Mouse (Mus musculus): ENCODE measurements around the gene Gpc6. TPM values are rescaled to one million over a fixed set of nuclear protein-coding genes. Genes with fewer than 3 reads are reported as not detected.

Gpc6 gene
- polyA plus RNA-seq, 1 experiment from 2014 or later = 37.0 TPM

DNA sequence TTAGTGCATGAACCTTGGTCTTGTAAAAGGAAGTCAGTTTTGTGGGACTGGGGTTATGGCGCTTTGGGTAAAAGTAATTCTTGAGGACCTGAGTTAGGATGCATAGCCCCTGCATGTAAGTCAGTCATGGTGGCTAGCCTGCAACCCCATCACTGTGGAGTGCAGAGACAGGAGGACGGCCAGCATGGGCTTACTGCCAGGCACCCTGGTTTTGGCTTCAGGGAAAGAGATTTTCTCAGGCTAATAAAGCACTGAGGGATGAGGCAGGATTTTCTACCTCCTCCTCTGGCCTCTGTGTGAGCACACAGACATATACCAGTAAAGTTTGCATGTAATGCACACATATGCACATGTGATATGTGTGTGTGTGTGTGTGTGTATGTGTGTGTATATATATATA, 883.2 kb downstream of the Gpc6 start:
- Histone ChIP-seq H3K27me3 (no peaks in the 10 kb centered on the region), H3K9me3 (no peaks in the 10 kb centered on the region), H3K4me2 (replicated peaks) (no peak overlapping the region), H3K27ac (replicated peaks) (no peak overlapping the region), H3K9ac (replicated peaks) (no peak overlapping the region), H3K4me3 (no peak overlapping the region), H3K4me1 (peaks cover 12% of the 10 kb centered on the region; the same call in 1 of the 2 replicates), H3K36me3 (no peaks in the 10 kb centered on the region)
- no peak for ATAC-seq (ENCODE audit: low FRiP score, low read depth)
- WGBS = 98% methylated on average over 2 of the region's 2 CpGs

- no peak for ATAC-seq (ENCODE audit: low FRiP score, low read depth)
- 76% methylated on average over 15 of the region's 15 CpGs for WGBS
- no peak overlapping the region for H3K4me3 ChIP-seq
Measured at GRCm38 (mm10) chr14:117810321-117811270, 885.5 kb downstream of the Gpc6 start.

DNA sequence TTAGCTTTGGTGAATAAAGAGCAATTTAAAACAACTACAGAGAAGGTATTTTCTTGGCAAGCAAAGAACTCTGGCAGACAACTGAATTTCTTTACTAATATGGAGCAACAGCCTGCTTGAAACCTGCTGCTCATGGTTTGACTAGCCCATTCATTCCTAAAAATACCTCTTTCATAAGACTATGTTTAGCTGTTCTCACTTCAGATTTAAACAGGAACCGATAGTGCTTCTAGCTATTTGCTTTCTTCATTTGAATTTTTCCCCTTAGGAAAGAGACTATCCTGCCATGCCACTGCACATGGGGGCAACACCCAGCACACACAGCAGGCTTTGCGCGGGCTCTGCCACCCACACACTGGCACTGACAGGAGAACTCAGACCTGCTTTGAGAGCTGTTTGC, 888.4 kb downstream of the Gpc6 start:
- no peak overlapping the region for H3K4me3 ChIP-seq
- H3K27ac ChIP-seq (replicated peaks) = no peak overlapping the region
- H3K36me3 ChIP-seq = no peaks in the 10 kb centered on the region
- H3K9ac ChIP-seq (replicated peaks) = no peak overlapping the region
- H3K4me1 ChIP-seq = peaks cover 15% of the 10 kb centered on the region
- ATAC-seq (ENCODE audit: low FRiP score, low read depth) = no peak
- no peaks in the 10 kb centered on the region for H3K9me3 ChIP-seq
- 86% methylated on average over 3 of the region's 3 CpGs for WGBS
- no peak overlapping the region for H3K4me2 ChIP-seq (replicated peaks)
- H3K27me3 ChIP-seq = no peaks in the 10 kb centered on the region

More at GRCm38 (mm10) chr14:117810321-117811270, 885.5 kb downstream of the Gpc6 start:
- no peaks in the 10 kb centered on the region for H3K9me3 ChIP-seq
- H3K4me2 ChIP-seq (replicated peaks) = no peak overlapping the region
- H3K27me3 ChIP-seq = no peaks in the 10 kb centered on the region
- no peaks in the 10 kb centered on the region for H3K36me3 ChIP-seq
- no peak overlapping the region for H3K27ac ChIP-seq (replicated peaks)
- no peak overlapping the region for H3K9ac ChIP-seq (replicated peaks)
- peaks cover 15% of the 10 kb centered on the region for H3K4me1 ChIP-seq

DNA sequence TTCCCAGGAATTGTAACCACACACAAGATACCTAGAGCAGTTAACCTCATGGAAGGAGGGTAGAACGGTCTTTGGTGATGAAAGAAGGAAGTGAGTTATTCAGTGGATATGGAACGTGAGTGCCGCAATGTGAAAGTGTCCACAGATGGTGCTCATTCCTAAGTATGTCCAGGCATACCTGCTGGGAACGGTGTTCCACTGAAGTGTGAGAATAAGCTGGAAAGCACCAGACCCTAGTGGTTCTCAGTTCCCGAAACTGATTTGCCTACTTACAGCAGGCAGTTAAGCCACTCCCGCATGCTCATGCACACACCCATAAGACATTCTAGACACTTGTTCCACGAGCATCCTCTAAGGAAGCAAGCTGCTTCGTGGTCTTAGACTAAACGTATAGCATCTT, 890.9 kb downstream of the Gpc6 start:
- Histone ChIP-seq H3K4me1 (peaks cover 8% of the 10 kb centered on the region), H3K9ac (replicated peaks) (no peak overlapping the region), H3K9me3 (no peaks in the 10 kb centered on the region), H3K27me3 (no peaks in the 10 kb centered on the region), H3K27ac (replicated peaks) (no peak overlapping the region), H3K4me3 (no peak overlapping the region), H3K4me2 (replicated peaks) (no peak overlapping the region), H3K36me3 (no peaks in the 10 kb centered on the region)
- WGBS = 93% methylated on average over 9 of the region's 9 CpGs
- ATAC-seq (ENCODE audit: low FRiP score, low read depth) = no peak

DNA sequence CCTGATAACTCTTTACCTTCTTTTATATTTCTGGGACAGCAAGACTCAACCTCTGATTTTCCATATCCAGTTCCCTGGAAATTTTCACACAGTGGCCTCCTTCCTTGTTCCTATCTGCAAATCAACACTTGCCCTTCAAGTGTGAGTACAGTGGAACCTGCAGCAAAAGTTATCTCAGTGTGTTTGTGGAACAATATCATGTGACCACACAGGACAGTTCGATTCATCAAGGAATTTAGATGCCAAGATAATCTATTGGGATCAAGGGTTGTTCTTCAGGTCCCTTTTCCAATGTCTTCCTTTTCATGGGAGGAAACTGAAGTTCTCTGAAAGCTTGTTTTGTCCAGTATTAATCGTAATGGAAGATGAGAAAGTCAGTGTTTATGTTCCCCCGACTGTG, 891.6 kb downstream of the Gpc6 start:
- Histone ChIP-seq H3K4me3 (no peak overlapping the region), H3K4me2 (replicated peaks) (no peak overlapping the region), H3K9me3 (no peaks in the 10 kb centered on the region), H3K4me1 (peaks cover 4% of the 10 kb centered on the region), H3K27me3 (no peaks in the 10 kb centered on the region), H3K9ac (replicated peaks) (no peak overlapping the region), H3K36me3 (no peaks in the 10 kb centered on the region), H3K27ac (replicated peaks) (no peak overlapping the region)
- no peak for ATAC-seq (ENCODE audit: low FRiP score, low read depth)
- 93% methylated on average over 3 of the region's 3 CpGs for WGBS

GRCm38 (mm10) chr14:117817196-117817595, 892.1 kb downstream of the Gpc6 start:
- Histone ChIP-seq H3K36me3 (no peaks in the 10 kb centered on the region), H3K9ac (replicated peaks) (no peak overlapping the region), H3K9me3 (no peaks in the 10 kb centered on the region), H3K4me3 (no peak overlapping the region), H3K27ac (replicated peaks) (no peak overlapping the region), H3K4me2 (replicated peaks) (no peak overlapping the region), H3K4me1 (peaks cover 4% of the 10 kb centered on the region), H3K27me3 (no peaks in the 10 kb centered on the region)
- 96% methylated on average over 4 of the region's 4 CpGs for WGBS
- ATAC-seq (ENCODE audit: low FRiP score, low read depth) = no peak

GRCm38 (mm10) chr14:117824491-117824890, 899.4 kb downstream of the Gpc6 start:
- H3K9me3 ChIP-seq = no peaks in the 10 kb centered on the region
- H3K27me3 ChIP-seq = no peaks in the 10 kb centered on the region
- no peak overlapping the region for H3K4me3 ChIP-seq
- no peaks in the 10 kb centered on the region for H3K36me3 ChIP-seq
- no peak overlapping the region for H3K9ac ChIP-seq (replicated peaks)
- H3K27ac ChIP-seq (replicated peaks) = no peak overlapping the region
- no peaks in the 10 kb centered on the region for H3K4me1 ChIP-seq
- no peak for ATAC-seq (ENCODE audit: low FRiP score, low read depth)
- no peak overlapping the region for H3K4me2 ChIP-seq (replicated peaks)

GRCm38 (mm10) chr14:117826294-117827046, 901.4 kb downstream of the Gpc6 start:
- 78% methylated on average over 8 of the region's 8 CpGs for WGBS
- ATAC-seq (ENCODE audit: low FRiP score, low read depth) = no peak

DNA sequence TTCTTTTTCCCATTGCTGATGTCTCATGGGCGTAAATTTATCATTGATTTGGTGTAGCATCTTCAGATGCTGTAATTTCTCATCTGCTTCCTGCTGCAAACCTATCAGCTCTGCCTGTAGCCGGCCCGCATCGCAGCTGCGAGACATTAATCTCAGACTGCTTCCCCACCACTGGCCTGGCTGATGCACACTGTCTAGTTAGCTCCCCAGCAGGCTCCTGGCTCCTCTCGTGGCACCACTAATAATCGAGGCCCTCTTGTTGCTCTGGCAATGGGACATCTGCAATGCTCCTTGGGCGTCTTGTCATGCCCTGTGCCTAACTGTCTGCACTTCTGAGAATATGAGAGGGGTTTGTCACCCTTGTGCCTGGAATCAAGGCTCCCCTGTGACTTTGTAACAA, 906.2 kb downstream of the Gpc6 start:
- no peak overlapping the region for H3K4me2 ChIP-seq (replicated peaks)
- WGBS = 85% methylated on average over 8 of the region's 8 CpGs
- ATAC-seq (ENCODE audit: low FRiP score, low read depth) = no peak
- no peak overlapping the region for H3K9ac ChIP-seq (replicated peaks)
- no peaks in the 10 kb centered on the region for H3K9me3 ChIP-seq
- H3K27me3 ChIP-seq = no peaks in the 10 kb centered on the region
- H3K27ac ChIP-seq (replicated peaks) = no peak overlapping the region
- H3K36me3 ChIP-seq = no peaks in the 10 kb centered on the region
- no peaks in the 10 kb centered on the region for H3K4me1 ChIP-seq
- H3K4me3 ChIP-seq = no peak overlapping the region

More at GRCm38 (mm10) chr14:117826294-117827046, 901.4 kb downstream of the Gpc6 start:
- Histone ChIP-seq H3K4me1 (no peaks in the 10 kb centered on the region), H3K4me3 (no peak overlapping the region), H3K36me3 (no peaks in the 10 kb centered on the region), H3K27ac (replicated peaks) (no peak overlapping the region), H3K4me2 (replicated peaks) (no peak overlapping the region), H3K27me3 (no peaks in the 10 kb centered on the region), H3K9ac (replicated peaks) (no peak overlapping the region), H3K9me3 (no peaks in the 10 kb centered on the region)

DNA sequence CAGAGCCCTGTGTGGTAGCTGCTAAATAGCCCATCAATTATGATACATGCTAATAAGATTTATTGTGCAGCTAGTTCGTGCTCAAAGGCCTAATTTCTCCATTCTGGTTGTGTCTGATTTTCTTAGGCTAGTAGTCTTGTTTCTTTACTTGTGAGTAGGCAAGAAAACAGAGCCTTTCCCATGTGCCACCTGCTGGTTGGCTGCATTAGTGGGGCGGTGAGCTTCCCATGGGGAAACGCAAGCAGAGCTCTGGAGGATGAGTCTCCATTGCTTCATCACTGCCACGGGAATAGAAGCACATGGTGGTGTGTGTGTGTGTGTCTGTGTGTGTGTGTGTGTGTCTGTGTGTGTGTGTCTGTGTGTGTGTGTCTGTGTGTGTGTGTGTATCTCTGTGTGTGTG, 906.6 kb downstream of the Gpc6 start:
- no peak; the same call in 1 of the 2 replicates for ATAC-seq (ENCODE audit: low FRiP score, low read depth)
- Histone ChIP-seq H3K27ac (replicated peaks) (no peak overlapping the region), H3K4me1 (no peaks in the 10 kb centered on the region), H3K27me3 (no peaks in the 10 kb centered on the region), H3K9me3 (no peaks in the 10 kb centered on the region), H3K4me3 (no peak overlapping the region), H3K36me3 (no peaks in the 10 kb centered on the region), H3K4me2 (replicated peaks) (no peak overlapping the region), H3K9ac (replicated peaks) (no peak overlapping the region)
- 51% methylated on average over 4 of the region's 4 CpGs for WGBS

GRCm38 (mm10) chr14:117835506-117835905, 910.4 kb downstream of the Gpc6 start:
- H3K4me2 ChIP-seq (replicated peaks) = no peak overlapping the region
- no peak overlapping the region for H3K9ac ChIP-seq (replicated peaks)
- no peaks in the 10 kb centered on the region for H3K27me3 ChIP-seq
- H3K4me3 ChIP-seq = no peak overlapping the region
- H3K4me1 ChIP-seq = no peaks in the 10 kb centered on the region
- no peaks in the 10 kb centered on the region for H3K36me3 ChIP-seq
- 94% methylated on average over 6 of the region's 6 CpGs for WGBS
- no peaks in the 10 kb centered on the region for H3K9me3 ChIP-seq
- ATAC-seq (ENCODE audit: low FRiP score, low read depth) = no peak
- no peak overlapping the region for H3K27ac ChIP-seq (replicated peaks)

- no peak overlapping the region for H3K9ac ChIP-seq (replicated peaks)
- no peaks in the 10 kb centered on the region for H3K9me3 ChIP-seq
- H3K27me3 ChIP-seq = no peaks in the 10 kb centered on the region
- no peak overlapping the region for H3K4me3 ChIP-seq
- WGBS = 93% methylated on average over 4 of the region's 4 CpGs
- no peak overlapping the region for H3K27ac ChIP-seq (replicated peaks)
- ATAC-seq (ENCODE audit: low FRiP score, low read depth) = no peak
- H3K4me1 ChIP-seq = no peaks in the 10 kb centered on the region; the same call in 1 of the 2 replicates
- H3K36me3 ChIP-seq = no peaks in the 10 kb centered on the region
- no peak overlapping the region for H3K4me2 ChIP-seq (replicated peaks)
Measured at GRCm38 (mm10) chr14:117837021-117837420, 911.9 kb downstream of the Gpc6 start.
